Mouse (Mus musculus) stomach, postnatal 0 days (tissue): ENCODE data around the gene Ubald2. TPM values are rescaled to one million over a fixed set of nuclear protein-coding genes. Genes with fewer than 3 reads are reported as not detected.

Experiments used
- ATAC-seq: fragments of 200-750 bp; cut with Nextera tagmentation; 2 replicates; pipeline ENCODE4 v1.8.0; 2017; ENCODE audit not compliant: low FRiP score, low TSS enrichment
- DNase-seq: peaks from one replicate; pipeline ENCODE4 v3.0.0-alpha.2; 2016; ENCODE audit warnings: low spot score
- H3K27ac ChIP-seq: fragments of 300-500 bp; sonication (generic); replicated peaks from 2 replicates; pipeline ENCODE4 v1.5.1; 2014; ENCODE audit warnings: mild to moderate bottlenecking, control low read depth
- H3K27me3 ChIP-seq: fragments of 300-500 bp; sonication (generic); 2 replicates; pipeline ENCODE4 v1.6.1; 2014; ENCODE audit warnings: low read length; ENCODE audit not compliant: control insufficient read depth, insufficient read depth
- H3K36me3 ChIP-seq: fragments of 300-500 bp; sonication (generic); 2 replicates; pipeline ENCODE4 v1.6.1; 2014; ENCODE audit warnings: low read length, mixed read lengths; ENCODE audit not compliant: control insufficient read depth, insufficient read depth
- H3K4me1 ChIP-seq: fragments of 300-500 bp; sonication (generic); replicated peaks from 2 replicates; pipeline ENCODE4 v1.6.1; 2014; ENCODE audit warnings: antibody characterized with exemption; ENCODE audit not compliant: control insufficient read depth, insufficient read depth
- H3K4me2 ChIP-seq: fragments of 300-500 bp; sonication (generic); replicated peaks from 2 replicates; pipeline ENCODE4 v1.6.1; 2014; ENCODE audit warnings: low read depth, mild to moderate bottlenecking, control low read depth, moderate library complexity
- H3K4me3 ChIP-seq: fragments of 300-500 bp; sonication (generic); 2 replicates; pipeline ENCODE4 v1.5.1; 2014; ENCODE audit warnings: low read depth, low read length, control low read depth
- H3K9ac ChIP-seq: fragments of 300-500 bp; sonication (generic); 2 replicates; pipeline ENCODE4 v1.6.1; 2014; ENCODE audit warnings: mild to moderate bottlenecking, low read length, control low read depth, mixed read lengths
- H3K9me3 ChIP-seq: fragments of 300-500 bp; sonication (generic); 2 replicates; pipeline ENCODE4 v1.6.1; 2016; ENCODE audit warnings: low read length; ENCODE audit not compliant: control insufficient read depth
- CTCF ChIP-seq: IDR thresholded peaks from 2 replicates; pipeline ENCODE4 v1.5.1; 2016; ENCODE audit warnings: antibody characterized with exemption, low read depth, mild to moderate bottlenecking, moderate library complexity
- EP300 ChIP-seq: optimal IDR thresholded peaks from 2 replicates; pipeline ENCODE3; 2016; ENCODE audit warnings: antibody characterized with exemption
- WGBS: fragments of 180-500 bp; shearing (Covaris S2); extraction: QIAGEN DNeasy Blood & Tissue Kit; methylation state at CpG from one replicate; pipeline ENCODE4 v1.1.7; 2014; 5-methylcytosine and 5-hydroxymethylcytosine counted together
- polyA plus RNA-seq: library from polyadenylated mRNA; unstranded; fragments of >200 nt; fragmentation: Nextera tagmentation; extraction: Ambion mirVana; gene quantifications from 2 replicates; pipeline ENCODE4 v1.2.1, GENCODE M21; 2015

The Ubald2 gene
- polyA plus RNA-seq, 1 experiment from 2014 or later, result 35.7 TPM

DNA sequence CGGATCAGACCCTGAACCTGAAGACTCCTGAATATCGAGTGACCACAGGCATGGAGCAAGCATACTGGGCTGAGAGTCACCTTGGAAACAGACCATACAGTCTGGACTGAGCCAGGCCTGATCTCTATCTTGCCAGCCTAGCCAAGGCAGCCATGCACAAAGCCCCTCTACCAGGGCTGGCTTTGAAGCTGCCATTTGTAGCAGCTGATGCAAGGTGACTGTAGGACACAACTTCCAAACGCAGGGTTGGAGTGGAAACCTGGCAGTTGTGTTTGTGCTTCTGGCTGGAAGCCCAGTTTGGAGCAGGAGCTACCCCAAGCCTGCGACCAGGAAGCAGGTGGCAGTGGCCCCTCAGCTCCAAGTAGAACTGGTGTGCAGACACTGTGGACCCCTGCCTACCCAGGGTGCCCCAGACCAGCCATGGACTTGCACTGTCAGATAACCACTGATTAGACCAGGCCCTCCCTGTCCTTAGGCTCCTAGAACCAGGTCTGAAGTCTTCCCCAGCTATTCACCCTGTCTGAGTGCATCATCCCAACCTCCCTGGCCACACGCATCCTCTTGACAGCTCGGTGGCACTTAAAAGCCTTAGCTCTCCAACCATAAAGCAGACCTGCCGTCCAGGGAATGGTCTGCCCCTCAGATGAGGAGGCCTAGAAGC, 6.6 kb downstream of the Ubald2 start:
- no peaks in the 10 kb centered on the region for H3K27me3 ChIP-seq
- H3K9ac ChIP-seq, result no peak overlapping the region
- no peak overlapping the region for H3K4me2 ChIP-seq
- 60% methylated on average over 7 of the region's 7 CpGs for WGBS
- DNase-seq (peak; percentile 61), ATAC-seq (peak; percentile 16; the same call in 1 of the 2 replicates)
- no peak overlapping the region for H3K27ac ChIP-seq
- H3K9me3 ChIP-seq, result no peaks in the 10 kb centered on the region
- no peaks in the 10 kb centered on the region; the same call in 1 of the 2 replicates for H3K36me3 ChIP-seq
- H3K4me3 ChIP-seq, result no peak overlapping the region
- TF ChIP-seq CTCF (no peak), EP300 (no peak)
- peaks cover 11% of the 10 kb centered on the region for H3K4me1 ChIP-seq

DNA sequence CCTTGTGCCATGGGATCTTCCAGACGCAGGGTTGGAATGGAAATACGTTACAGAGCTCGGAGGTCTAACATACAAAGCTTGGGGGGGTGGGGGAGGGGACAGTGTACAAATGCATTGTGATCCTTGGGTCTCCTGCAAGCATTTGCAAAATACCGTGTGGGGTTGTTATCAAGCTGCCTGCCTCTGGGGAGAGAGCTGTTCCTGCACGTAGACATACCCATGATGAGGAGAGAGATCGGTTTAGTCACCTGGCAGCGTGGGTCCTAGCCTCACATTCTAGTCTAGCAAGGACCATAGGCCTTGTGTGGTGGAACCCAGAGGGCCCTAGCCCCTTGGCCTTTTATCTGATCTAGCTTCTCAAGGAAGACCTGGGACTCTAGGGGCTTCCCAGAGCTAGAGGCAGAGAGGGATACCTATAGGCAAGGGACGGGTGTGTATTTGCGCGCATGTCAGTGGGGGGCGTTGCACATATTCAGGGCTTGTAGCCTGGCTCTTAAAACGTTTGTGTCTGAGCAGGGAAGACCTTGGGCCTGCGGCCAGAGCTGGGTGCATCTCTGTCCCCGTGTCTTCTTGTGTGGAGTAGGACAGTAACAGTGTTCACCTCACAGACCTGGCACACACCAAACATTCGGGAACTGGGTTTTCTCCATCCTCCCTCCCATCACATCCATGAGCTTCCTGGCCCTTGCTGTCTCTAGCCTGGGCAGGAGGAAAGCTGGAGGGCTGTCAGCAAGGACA, 8.4 kb downstream of the Ubald2 start:
- H3K9ac ChIP-seq, result no peak overlapping the region
- no peak for ATAC-seq
- no peak for TF ChIP-seq EP300
- TF ChIP-seq CTCF, result no peak
- H3K4me3 ChIP-seq, result no peak overlapping the region
- no peaks in the 10 kb centered on the region for H3K9me3 ChIP-seq
- no peaks in the 10 kb centered on the region; the same call in 1 of the 2 replicates for H3K36me3 ChIP-seq
- no peaks in the 10 kb centered on the region for H3K4me1 ChIP-seq
- no peaks in the 10 kb centered on the region for H3K27me3 ChIP-seq
- 69% methylated on average over 15 of the region's 15 CpGs for WGBS
- DNase-seq, result no peak
- no peak overlapping the region for H3K27ac ChIP-seq
- no peak overlapping the region for H3K4me2 ChIP-seq

GRCm38 (mm10) chr11:116442867-116443177, 8.9 kb downstream of the Ubald2 start:
- Histone ChIP-seq H3K27ac (no peak overlapping the region), H3K9me3 (no peaks in the 10 kb centered on the region), H3K4me3 (no peak overlapping the region), H3K9ac (no peak overlapping the region), H3K36me3 (no peaks in the 10 kb centered on the region), H3K27me3 (no peaks in the 10 kb centered on the region), H3K4me1 (no peaks in the 10 kb centered on the region), H3K4me2 (no peak overlapping the region)
- no peak for TF ChIP-seq EP300
- TF ChIP-seq CTCF, result no peak
- 63% methylated on average over 6 of the region's 6 CpGs for WGBS
- no peak for ATAC-seq
- no peak for DNase-seq

DNA sequence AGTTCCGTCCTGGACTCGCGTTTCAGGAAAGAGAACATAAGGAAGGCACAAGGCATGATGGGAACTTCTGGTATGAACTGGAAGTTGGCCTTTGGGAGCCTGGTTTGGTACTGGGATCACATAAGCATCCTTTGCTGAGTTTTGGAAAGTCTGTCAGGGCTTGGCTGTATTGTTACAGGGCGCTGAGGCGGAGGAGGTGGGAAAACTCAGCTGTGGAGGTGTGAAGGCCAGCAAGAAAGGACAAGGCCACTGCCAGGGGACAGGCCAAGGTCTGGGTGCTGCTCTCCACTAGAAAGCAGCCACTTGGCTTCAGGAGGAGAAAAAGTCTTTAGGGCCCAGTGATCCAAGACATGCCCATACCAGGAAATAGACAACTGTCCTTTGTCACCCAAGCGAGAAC, 9.4 kb downstream of the Ubald2 start:
- no peaks in the 10 kb centered on the region for H3K9me3 ChIP-seq
- no peak overlapping the region for H3K4me2 ChIP-seq
- no peaks in the 10 kb centered on the region for H3K4me1 ChIP-seq
- H3K9ac ChIP-seq, result no peak overlapping the region
- TF ChIP-seq EP300 (no peak), CTCF (no peak)
- H3K36me3 ChIP-seq, result no peaks in the 10 kb centered on the region
- DNase-seq, result no peak
- H3K4me3 ChIP-seq, result no peak overlapping the region
- no peak overlapping the region for H3K27ac ChIP-seq
- no peaks in the 10 kb centered on the region for H3K27me3 ChIP-seq
- WGBS, result 83% methylated on average over 6 of the region's 6 CpGs
- ATAC-seq, result no peak

DNA sequence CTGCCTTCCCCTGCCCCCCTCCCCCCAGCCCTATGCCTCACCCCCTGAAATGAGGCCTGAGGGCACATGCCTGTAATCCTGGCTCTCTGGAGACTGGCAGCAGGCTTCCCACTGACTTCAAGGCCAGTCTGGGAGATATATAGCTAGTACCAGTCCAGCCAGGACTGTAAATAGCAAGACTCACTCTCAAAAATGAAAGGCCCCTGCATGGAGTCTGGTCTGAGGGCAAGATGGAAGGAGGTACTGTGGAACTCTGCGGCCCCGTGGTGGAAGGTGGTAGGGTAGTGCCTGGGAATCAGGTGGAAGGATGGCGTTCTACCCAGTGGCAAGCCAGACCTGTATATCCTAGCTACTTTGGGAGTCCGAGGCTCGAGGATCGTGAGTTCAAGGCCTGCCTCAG, 10.0 kb downstream of the Ubald2 start:
- no peak overlapping the region for H3K27ac ChIP-seq
- ATAC-seq, result no peak
- H3K36me3 ChIP-seq, result no peaks in the 10 kb centered on the region
- H3K27me3 ChIP-seq, result no peaks in the 10 kb centered on the region
- DNase-seq, result no peak
- H3K4me1 ChIP-seq, result no peaks in the 10 kb centered on the region
- H3K9ac ChIP-seq, result no peak overlapping the region
- H3K4me2 ChIP-seq, result no peak overlapping the region
- TF ChIP-seq EP300, result no peak
- TF ChIP-seq CTCF, result no peak
- H3K9me3 ChIP-seq, result no peaks in the 10 kb centered on the region
- no peak overlapping the region for H3K4me3 ChIP-seq
- 91% methylated on average over 6 of the region's 6 CpGs for WGBS
